Mouse (Mus musculus): ENCODE data around the gene Ppa1.
"Not testable (repeated sequence)": the region's sequence is repeated elsewhere in the genome, so short reads cannot be mapped to it uniquely, and the experiment has no call there.

The Ppa1 gene

DNA sequence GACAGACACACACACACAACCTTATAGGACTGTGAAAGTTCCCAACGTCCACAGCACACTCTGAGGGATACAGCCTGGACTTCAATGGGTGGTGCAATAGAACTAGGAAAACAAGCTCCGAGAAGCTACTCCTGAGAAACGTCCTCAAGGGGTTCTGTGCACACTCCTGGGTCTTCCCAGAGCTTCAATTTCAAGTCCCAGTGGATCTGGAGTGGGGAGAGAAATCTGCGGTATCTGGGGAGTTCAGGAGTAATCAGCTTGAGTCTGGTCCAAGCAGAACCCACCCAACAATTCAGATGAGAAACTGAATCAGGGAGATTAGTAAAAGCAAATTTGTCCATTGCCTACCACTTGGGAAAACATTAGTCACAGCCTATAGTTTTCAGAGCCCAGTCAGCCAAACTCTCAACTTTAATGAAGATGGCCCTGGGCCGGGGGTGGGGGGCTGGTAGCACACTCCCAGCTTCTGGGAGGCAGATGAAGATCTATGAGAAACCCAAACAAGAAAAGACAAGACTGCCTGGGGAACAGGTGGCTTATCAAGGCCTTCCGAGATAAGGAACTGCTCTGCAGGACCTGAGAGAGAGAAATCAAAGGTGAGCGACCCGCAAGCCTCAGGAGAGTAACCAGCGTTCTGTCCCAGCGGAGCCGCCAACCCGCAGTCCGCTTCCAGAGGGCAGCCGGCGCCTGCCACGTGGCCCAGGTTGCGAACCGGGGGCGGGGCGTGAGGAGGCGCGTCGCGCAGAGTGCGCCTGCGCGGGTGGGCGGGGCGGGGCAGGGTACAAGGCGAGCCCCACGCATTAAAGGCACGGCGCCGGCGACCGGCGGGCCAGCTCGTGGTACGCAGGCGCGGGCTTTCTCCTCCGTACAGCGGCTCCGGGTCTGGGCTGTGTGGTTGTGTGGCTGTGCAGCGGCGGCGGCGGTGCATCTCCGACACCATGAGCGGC is at the start of gene Ppa1:
Gene Ppa1 (plus strand): TSS at position 763 of the 947 bp plus-strand sequence.
- DNase-seq (ENCODE audit: low spot score): peak; percentile 81

GRCm38 (mm10) chr10:61599556-61600114 is 48.7 kb upstream of the Ppa1 start:
- no peak for DNase-seq (ENCODE audit: low spot score)

DNA sequence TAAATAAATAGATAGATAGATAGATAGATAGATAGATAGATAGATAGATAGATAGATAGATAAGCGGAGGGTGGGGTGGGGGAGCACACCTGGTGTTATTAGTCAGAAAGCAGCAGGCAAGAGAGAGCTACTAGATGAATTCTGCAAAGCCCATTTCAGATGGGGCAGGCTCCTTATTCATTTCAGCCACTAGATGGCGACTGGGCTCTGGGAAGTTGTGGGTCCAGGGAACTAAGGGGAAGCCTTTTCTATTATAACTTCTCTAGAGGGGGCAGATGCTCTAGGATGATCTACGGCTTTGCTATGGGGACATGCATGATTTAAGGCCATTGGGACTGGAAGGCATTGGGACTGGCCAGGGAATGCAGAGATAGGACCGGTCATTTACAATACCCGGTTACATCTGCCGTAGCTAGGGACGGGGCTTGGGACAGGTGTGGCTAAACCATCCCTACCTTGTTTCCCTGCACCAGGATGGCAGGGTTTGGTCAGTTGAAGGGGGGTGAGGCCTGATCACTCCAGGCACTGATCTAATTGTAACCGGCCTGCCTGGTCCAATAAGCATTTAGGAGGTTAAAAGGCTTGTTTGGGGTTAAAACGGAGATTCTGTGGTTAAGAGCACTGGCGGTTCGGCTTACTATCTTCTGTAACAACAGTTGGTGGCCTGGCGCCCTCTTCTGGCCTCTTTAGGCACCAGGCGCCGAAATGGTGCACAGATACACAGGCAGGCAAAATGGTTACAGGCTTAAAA is 45.9 kb upstream of the Ppa1 start:
- DNase-seq (ENCODE audit: low spot score): peak; percentile 44

- DNase-seq (ENCODE audit: low spot score): no peak
These were observed 43.8 kb upstream of the Ppa1 start for GRCm38 (mm10) chr10:61604376-61605065.

DNA sequence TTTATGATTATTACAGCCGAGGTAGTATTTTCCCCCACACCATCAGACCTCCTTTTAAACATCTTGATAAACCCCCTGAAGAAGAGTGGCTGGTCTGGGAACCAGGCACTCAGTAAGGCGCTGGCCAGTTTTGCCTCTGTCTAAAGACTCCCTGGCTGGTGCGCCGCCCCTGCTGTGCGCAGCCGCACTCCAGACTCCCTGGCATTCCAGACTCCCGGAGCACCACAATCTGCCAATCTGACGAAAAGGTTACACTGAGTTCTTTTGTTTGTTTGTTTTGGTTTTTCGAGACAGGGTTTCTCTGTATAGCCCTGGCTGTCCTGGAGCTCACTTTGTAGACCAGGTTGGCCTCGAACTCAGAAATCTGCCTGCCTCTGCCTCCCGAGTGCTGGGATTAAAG is 43.0 kb upstream of the Ppa1 start:
- not testable (repeated sequence) for DNase-seq (ENCODE audit: low spot score)

DNA sequence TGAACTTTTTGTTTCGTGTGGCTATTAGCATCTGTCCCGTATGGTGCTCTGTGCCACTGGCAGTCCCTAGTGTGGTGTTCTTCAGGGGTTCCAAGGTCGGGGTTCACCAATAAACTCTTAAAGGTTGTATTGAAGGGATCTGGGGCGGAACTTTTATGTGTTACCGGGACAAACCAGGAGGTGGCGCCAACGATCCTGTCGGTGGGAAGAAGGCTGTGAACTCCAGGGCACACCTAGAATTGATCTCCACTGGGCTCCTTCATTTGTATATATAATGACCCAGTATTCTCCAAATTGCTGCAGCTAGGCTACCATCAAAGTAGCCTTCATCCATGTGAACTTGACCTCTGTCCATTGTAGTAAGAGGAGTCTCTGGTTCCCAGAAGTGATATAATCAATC is 42.5 kb upstream of the Ppa1 start:
- DNase-seq (ENCODE audit: low spot score): peak; percentile 41

- DNase-seq (ENCODE audit: low spot score): no peak
These were observed 40.1 kb upstream of the Ppa1 start for GRCm38 (mm10) chr10:61608233-61608632.

GRCm38 (mm10) chr10:61610650-61611235 is 37.6 kb upstream of the Ppa1 start:
- DNase-seq (ENCODE audit: low spot score): peak; percentile 37

- no peak for DNase-seq (ENCODE audit: low spot score)
These were observed 34.0 kb upstream of the Ppa1 start for GRCm38 (mm10) chr10:61614311-61614710.

- DNase-seq (ENCODE audit: low spot score): no peak
These were observed 29.8 kb upstream of the Ppa1 start for GRCm38 (mm10) chr10:61618528-61618927.

GRCm38 (mm10) chr10:61621681-61622080 is 26.7 kb upstream of the Ppa1 start:
- no peak for DNase-seq (ENCODE audit: low spot score)

GRCm38 (mm10) chr10:61623874-61624273 is 24.5 kb upstream of the Ppa1 start:
- DNase-seq (ENCODE audit: low spot score): not testable (repeated sequence)

GRCm38 (mm10) chr10:61624771-61625170 is 23.6 kb upstream of the Ppa1 start:
- no peak for DNase-seq (ENCODE audit: low spot score)

- no peak for DNase-seq (ENCODE audit: low spot score)
These were observed 22.7 kb upstream of the Ppa1 start for GRCm38 (mm10) chr10:61625381-61626257.

DNA sequence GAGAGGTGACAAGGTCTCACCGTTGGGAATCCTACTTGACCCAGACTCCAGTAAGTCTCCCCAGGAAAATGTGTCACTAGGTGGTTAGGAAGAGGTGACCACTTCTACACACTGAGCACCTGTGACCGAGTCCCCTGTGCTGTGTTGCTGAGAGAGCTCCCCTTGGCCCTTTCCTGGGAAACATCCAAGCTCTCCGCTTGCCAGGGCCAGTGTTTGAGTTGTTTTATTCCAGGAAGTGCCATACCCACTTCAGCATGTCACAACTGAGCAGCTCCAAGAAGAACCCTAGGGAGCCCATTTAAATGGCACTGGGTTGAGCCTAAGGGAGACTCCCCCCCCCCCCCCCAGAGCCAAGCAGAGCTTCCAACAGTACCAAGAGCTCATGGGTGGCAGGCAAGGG is 21.8 kb upstream of the Ppa1 start:
- DNase-seq (ENCODE audit: low spot score): peak; percentile 53

DNA sequence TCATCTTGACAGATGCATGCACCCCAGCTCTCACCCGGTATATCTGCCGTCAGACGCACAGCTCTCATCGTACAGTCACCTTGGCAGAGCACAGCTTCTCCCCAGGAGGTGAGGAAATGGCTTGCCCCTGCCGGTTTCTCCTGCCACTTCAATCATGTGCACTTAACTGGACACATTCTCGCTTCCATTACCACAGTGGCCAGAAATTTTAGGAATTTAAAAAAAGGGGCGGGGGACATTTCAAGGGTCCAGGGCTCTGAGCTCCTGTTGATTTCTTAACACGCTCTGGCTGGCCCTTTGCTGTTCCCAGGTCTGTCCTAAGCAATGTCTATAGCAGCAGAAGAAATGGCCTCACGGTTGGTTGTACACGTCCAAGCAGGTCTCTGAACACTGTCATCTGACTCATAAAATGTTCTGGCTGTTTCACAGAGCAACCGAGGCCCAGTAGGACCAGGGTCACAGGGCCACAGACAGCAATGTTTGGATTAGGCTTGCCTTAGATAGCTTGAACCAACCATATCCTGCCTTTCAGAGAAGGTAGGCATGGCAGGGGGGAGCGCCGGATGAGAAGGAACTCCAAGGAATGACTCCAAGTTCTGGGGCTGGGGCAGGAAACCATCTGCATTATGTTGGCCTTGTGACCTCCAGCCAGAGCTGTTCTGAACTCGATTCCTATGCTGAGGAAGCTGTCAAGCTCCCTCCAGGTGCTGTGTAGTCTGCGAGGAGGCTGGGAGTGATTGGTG is 21.0 kb upstream of the Ppa1 start:
- no peak for DNase-seq (ENCODE audit: low spot score)

DNA sequence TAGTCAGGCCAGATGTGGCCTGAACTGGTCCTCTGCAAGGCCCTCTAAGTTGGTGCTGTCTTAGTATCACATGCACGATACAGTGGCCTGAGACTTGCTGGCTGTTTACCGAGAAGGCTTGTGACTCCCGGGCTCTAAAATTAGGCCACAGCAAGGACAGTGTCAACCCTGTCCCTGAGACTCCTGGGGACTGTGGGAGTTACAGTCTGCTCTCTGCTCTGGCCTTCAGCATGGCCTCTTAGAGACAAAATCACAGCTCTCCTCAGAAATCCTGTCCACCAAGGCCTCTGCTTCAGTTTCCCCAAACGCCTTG is 20.5 kb upstream of the Ppa1 start:
- DNase-seq (ENCODE audit: low spot score): no peak

GRCm38 (mm10) chr10:61632445-61632844 is 15.9 kb upstream of the Ppa1 start:
- no peak for DNase-seq (ENCODE audit: low spot score)

- no peak for DNase-seq (ENCODE audit: low spot score)
These were observed 11.3 kb upstream of the Ppa1 start for GRCm38 (mm10) chr10:61637055-61637454.

GRCm38 (mm10) chr10:61640363-61640762 is 8.0 kb upstream of the Ppa1 start:
- no peak for DNase-seq (ENCODE audit: low spot score)
